In genomic region chr13:93496977-93497376, GRCm38 (mm10) we compare ENCODE assay signal across 7 mouse cellular contexts. TPM values are rescaled to one million over a fixed set of nuclear protein-coding genes. Genes with fewer than 3 reads are reported as not detected.
A peak's percentile ranks its signal among the peaks of the same experiment; 100 is the strongest.
DNase-seq lines count a peak whose midpoint lies in the region; ATAC-seq and TF ChIP-seq lines count a peak whose summit lies in the region.

No protein-coding gene starts in this region.

- peak overlapping the region; percentile 67 for H3K4me3 ChIP-seq in testis, adult 2 months (ENCODE audit: control insufficient read depth, low read depth, low read length)
- H3K4me3 ChIP-seq in forebrain, embryonic 13.5 days: peak overlapping the region; percentile 75
- H3K4me3 ChIP-seq in limb, embryonic 15.5 days: peak overlapping the region; percentile 97

- peaks cover 2% of the 10 kb centered on the region; the same call in 1 of the 2 replicates for H3K4me1 ChIP-seq in testis, adult 2 months (ENCODE audit: control insufficient read depth, insufficient read depth, low read length)
- H3K4me1 ChIP-seq in forebrain, embryonic 13.5 days: peaks cover 28% of the 10 kb centered on the region
- H3K4me1 ChIP-seq in limb, embryonic 15.5 days: 0 out of 2 replicates have a peak, but pooled peaks cover 7% of the 10 kb centered on the region

- H3K27ac ChIP-seq in testis, adult 2 months (ENCODE audit: control insufficient read depth, insufficient read depth, low read depth, low read length): no peak overlapping the region
- no peak overlapping the region for H3K27ac ChIP-seq in forebrain, embryonic 13.5 days
- H3K27ac ChIP-seq in limb, embryonic 15.5 days: no peak overlapping the region

- DNase-seq in testis, postnatal 10 days (ENCODE audit: low spot score): no peak
- no peak for DNase-seq in thymus, postnatal 14 days
- DNase-seq in thymus, postnatal 36 days: no peak
- no peak for DNase-seq in embryo, embryonic 9.5 days (ENCODE audit: extremely low spot score)

- H3K9me3 ChIP-seq in forebrain, embryonic 13.5 days (replicated peaks): no peaks in the 10 kb centered on the region
- H3K9me3 ChIP-seq in limb, embryonic 15.5 days: no peaks in the 10 kb centered on the region

- ATAC-seq in forebrain, embryonic 13.5 days: no peak
- no peak for ATAC-seq in limb, embryonic 15.5 days (ENCODE audit: insufficient number of reproducible peaks, low FRiP score, low TSS enrichment, low read depth)

- WGBS in forebrain, embryonic 13.5 days: 20% methylated on average over 1 of the region's 1 CpGs
- 17% methylated on average over 1 of the region's 1 CpGs for WGBS in limb, embryonic 15.5 days

- no peak for TF ChIP-seq POLR2A in testis, adult 2 months (IDR thresholded peaks at IDR 0.05; ENCODE audit: control insufficient read depth, low read depth, low read length)

- no peaks in the 10 kb centered on the region for H3K27me3 ChIP-seq in testis, adult 2 months (ENCODE audit: control insufficient read depth, insufficient read depth, low read length)
- H3K27me3 ChIP-seq in forebrain, embryonic 13.5 days: no peaks in the 10 kb centered on the region
- H3K27me3 ChIP-seq in limb, embryonic 15.5 days: no peaks in the 10 kb centered on the region

- no peak for TF ChIP-seq CTCF in testis, adult 2 months (IDR thresholded peaks at IDR 0.05; ENCODE audit: control insufficient read depth, insufficient read depth, insufficient replicate concordance, low read depth, low read length)

- 0 out of 2 replicates have a peak overlapping the region, but pooled peaks have one; percentile 5 for H3K9ac ChIP-seq in forebrain, embryonic 13.5 days
- no peak overlapping the region for H3K9ac ChIP-seq in limb, embryonic 15.5 days

- peak overlapping the region; percentile 91 for H3K4me2 ChIP-seq in forebrain, embryonic 13.5 days
- peak overlapping the region; percentile 78 for H3K4me2 ChIP-seq in limb, embryonic 15.5 days

- no peaks in the 10 kb centered on the region for H3K36me3 ChIP-seq in testis, adult 2 months (ENCODE audit: control insufficient read depth, insufficient read depth, low read length)
- 0 out of 2 replicates have a peak, but pooled peaks cover 6% of the 10 kb centered on the region for H3K36me3 ChIP-seq in forebrain, embryonic 13.5 days (ENCODE audit: poor library complexity, severe bottlenecking)
- H3K36me3 ChIP-seq in limb, embryonic 15.5 days: peaks cover 7% of the 10 kb centered on the region; the same call in 1 of the 2 replicates

RNA-seq across cellular contexts. Expression of gene Jmy, which starts 2.6 kb away (rescaled TPM):
- 12.6 and 20.2 TPM in 2 replicates for polyA plus RNA-seq in testis, adult 2 months (2012; rRNA removed)
- 4.8 and 5.4 TPM in 2 replicates for polyA plus RNA-seq in forebrain, embryonic 13.5 days (2015; fragmentation: Nextera tagmentation; extraction: Ambion mirVana)
- polyA plus RNA-seq in limb, embryonic 15.5 days (2015; fragmentation: Nextera tagmentation; extraction: Ambion mirVana): 4.6 and 5.7 TPM in 2 replicates
